Mouse (Mus musculus) bone marrow, adult 2 months (tissue): Measurements from ENCODE around the gene Gm2431. TPM values are rescaled to one million over a fixed set of nuclear protein-coding genes. Genes with fewer than 3 reads are reported as not detected.
"Not testable (repeated sequence)": the region's sequence is repeated elsewhere in the genome, so short reads cannot be mapped to it uniquely, and the experiment has no call there.

Experiments
- H3K27ac ChIP-seq: fragments of 200-500 bp; 2 replicates; pipeline ENCODE4 v1.5.1; 2012; ENCODE audit warnings: low read depth, mild to moderate bottlenecking, control low read depth, inconsistent platforms, low read length; ENCODE audit not compliant: control insufficient read depth, poor library complexity, insufficient read depth
- H3K4me1 ChIP-seq: fragments of 200-500 bp; 2 replicates; pipeline ENCODE4 v1.6.1; 2011; ENCODE audit warnings: low read length; ENCODE audit not compliant: control insufficient read depth, insufficient read depth
- H3K4me3 ChIP-seq: fragments of 200-500 bp; replicated peaks from 2 replicates; pipeline ENCODE3; 2011; ENCODE audit warnings: mild to moderate bottlenecking, low read depth, low read length, control low read depth; ENCODE audit not compliant: control insufficient read depth
- CTCF ChIP-seq: fragments of 200-500 bp; IDR thresholded peaks from 2 replicates; pipeline ENCODE4 v1.5.1; 2011; ENCODE audit warnings: low read length, control low read depth; ENCODE audit not compliant: control insufficient read depth, insufficient read depth
- POLR2A ChIP-seq: fragments of 200-500 bp; IDR thresholded peaks from 2 replicates; pipeline ENCODE4 v1.6.1; 2011; ENCODE audit warnings: low read depth, mild to moderate bottlenecking, control low read depth, low read length, borderline replicate concordance; ENCODE audit not compliant: control insufficient read depth
- WGBS: fragments of 180-500 bp; shearing (Covaris S2); methylation state at CpG from one replicate; pipeline ENCODE4 v1.1.7; 2018; 5-methylcytosine and 5-hydroxymethylcytosine counted together
- polyA plus RNA-seq: library from polyadenylated mRNA; stranded (reverse); fragments of >200 nt; gene quantifications from 2 replicates; pipeline ENCODE4 v1.2.4, GENCODE M21; 2011; ENCODE audit warnings: low replicate concordance; ENCODE audit not compliant: missing spikeins, insufficient read depth, insufficient read length

The Gm2431 gene
- polyA plus RNA-seq, 1 experiment, result not detected

- Histone ChIP-seq H3K27ac (no peak overlapping the region), H3K4me1 (no peaks in the 10 kb centered on the region), H3K4me3 (peak overlapping the region; percentile 66)
- under 1% methylated on average over 19 of the region's 19 CpGs for WGBS
- TF ChIP-seq POLR2A, result no peak
- TF ChIP-seq CTCF, result peak; percentile 54
Measured at GRCm38 (mm10) chr7:142284615-142285080, 26.5 kb upstream of the Gm2431 start.

- no peak overlapping the region for H3K27ac ChIP-seq
- no peak for TF ChIP-seq CTCF
- TF ChIP-seq POLR2A, result no peak
- H3K4me3 ChIP-seq, result peak overlapping the region; percentile 66
- no peaks in the 10 kb centered on the region for H3K4me1 ChIP-seq
- WGBS, result under 1% methylated on average over 38 of the region's 38 CpGs
Measured at GRCm38 (mm10) chr7:142284023-142284591, 26.0 kb upstream of the Gm2431 start.

- WGBS, result 87% methylated on average over 2 of the region's 2 CpGs
Measured at GRCm38 (mm10) chr7:142282847-142283246, 24.7 kb upstream of the Gm2431 start.

GRCm38 (mm10) chr7:142279291-142279690 is 21.1 kb upstream of the Gm2431 start:
- H3K4me3 ChIP-seq, H3K4me1 ChIP-seq, H3K27ac ChIP-seq: not testable (repeated sequence)
- 78% methylated on average over 1 of the region's 1 CpGs for WGBS

More at GRCm38 (mm10) chr7:142282847-142283246, 24.7 kb upstream of the Gm2431 start:
- not testable (repeated sequence) for H3K4me1 ChIP-seq, H3K4me3 ChIP-seq, H3K27ac ChIP-seq

GRCm38 (mm10) chr7:142278183-142278582 is 20.0 kb upstream of the Gm2431 start:
- H3K4me1 ChIP-seq, H3K27ac ChIP-seq, H3K4me3 ChIP-seq: not testable (repeated sequence)
- peak; percentile 61 for TF ChIP-seq CTCF
- 0% methylated on average over 3 of the region's 3 CpGs for WGBS

GRCm38 (mm10) chr7:142274263-142274662 is 16.1 kb upstream of the Gm2431 start, which contains the start of gene Gm4559:
Gene Gm4559, minus strand, starts transcription at chr7:142274363.
- H3K4me3 ChIP-seq, H3K4me1 ChIP-seq, H3K27ac ChIP-seq: not testable (repeated sequence)

GRCm38 (mm10) chr7:142255517-142255916 is 2.6 kb downstream of the Gm2431 start:
- Histone ChIP-seq H3K27ac (no peak overlapping the region), H3K4me3 (no peak overlapping the region), H3K4me1 (no peaks in the 10 kb centered on the region)
- WGBS, result 0% methylated on average over 2 of the region's 2 CpGs
- TF ChIP-seq CTCF, result peak; percentile 64
- no peak for TF ChIP-seq POLR2A

- Histone ChIP-seq H3K27ac (no peak overlapping the region), H3K4me3 (no peak overlapping the region), H3K4me1 (no peaks in the 10 kb centered on the region)
- WGBS, result 3% methylated on average over 1 of the region's 1 CpGs
- no peak for TF ChIP-seq POLR2A
- TF ChIP-seq CTCF, result no peak
Measured at GRCm38 (mm10) chr7:142249824-142250223, 8.3 kb downstream of the Gm2431 start.

GRCm38 (mm10) chr7:142240978-142241377 is 17.2 kb downstream of the Gm2431 start, which contains the start of gene Gm40460:
Gene Gm40460, minus strand, starts transcription at chr7:142241078.
- H3K27ac ChIP-seq, result no peak within 1 kb of the TSS
- no peak for TF ChIP-seq POLR2A
- no peak for TF ChIP-seq CTCF
- no peaks in the 10 kb centered on the region for H3K4me1 ChIP-seq
- H3K4me3 ChIP-seq, result no peak within 1 kb of the TSS
- WGBS, result 57% methylated on average over 2 of the region's 2 CpGs

GRCm38 (mm10) chr7:142231540-142231939 is 26.6 kb downstream of the Gm2431 start:
- Histone ChIP-seq H3K4me1 (no peaks in the 10 kb centered on the region), H3K27ac (no peak overlapping the region), H3K4me3 (no peak overlapping the region)
- no peak for TF ChIP-seq CTCF
- no peak for TF ChIP-seq POLR2A
- 47% methylated on average over 1 of the region's 1 CpGs for WGBS

GRCm38 (mm10) chr7:142229871-142230270 is 28.3 kb downstream of the Gm2431 start, which contains the start of gene Krtap5-5:
Gene Krtap5-5, minus strand, starts transcription at chr7:142229971.
- 56% methylated on average over 3 of the region's 3 CpGs for WGBS
- H3K27ac ChIP-seq, H3K4me1 ChIP-seq, H3K4me3 ChIP-seq: not testable (repeated sequence)
